Mouse (Mus musculus) neural tube, embryonic 12.5 days (tissue): ENCODE data around the gene Usp45. TPM values are rescaled to one million over a fixed set of nuclear protein-coding genes. Genes with fewer than 3 reads are reported as not detected.

ENCODE experiments used
- ATAC-seq: fragments of 200-750 bp; cut with Nextera tagmentation; 2 replicates; pipeline ENCODE4 v1.8.0; 2017; ENCODE audit warnings: low read depth, mild to moderate bottlenecking, moderate TSS enrichment, moderate library complexity; ENCODE audit not compliant: low FRiP score
- H3K27ac ChIP-seq: fragments of 300-500 bp; sonication (generic); 2 replicates; pipeline ENCODE4 v1.5.1; 2016
- H3K27me3 ChIP-seq: fragments of 300-500 bp; sonication (generic); replicated peaks from 2 replicates; pipeline ENCODE4 v1.6.1; 2016; ENCODE audit warnings: mild to moderate bottlenecking
- H3K36me3 ChIP-seq: fragments of 300-500 bp; sonication (generic); 2 replicates; pipeline ENCODE4 v1.6.1; 2016; ENCODE audit warnings: mild to moderate bottlenecking
- H3K4me1 ChIP-seq: fragments of 300-500 bp; sonication (generic); 2 replicates; pipeline ENCODE4 v1.6.1; 2016
- H3K4me2 ChIP-seq: fragments of 300-500 bp; sonication (generic); replicated peaks from 2 replicates; pipeline ENCODE4 v1.6.1; 2016; ENCODE audit warnings: mild to moderate bottlenecking
- H3K4me3 ChIP-seq: fragments of 300-500 bp; sonication (generic); 2 replicates; pipeline ENCODE4 v1.5.1; 2016
- H3K9ac ChIP-seq: fragments of 300-500 bp; sonication (generic); 2 replicates; pipeline ENCODE4 v1.6.1; 2016; ENCODE audit warnings: mild to moderate bottlenecking
- H3K9me3 ChIP-seq: fragments of 300-500 bp; sonication (generic); 2 replicates; pipeline ENCODE4 v1.6.1; 2016; ENCODE audit warnings: mild to moderate bottlenecking
- WGBS: fragments of 180-500 bp; shearing (Covaris S2); methylation state at CpG from one replicate; pipeline ENCODE4 v1.1.7; 2016; 5-methylcytosine and 5-hydroxymethylcytosine counted together
- polyA plus RNA-seq: library from polyadenylated mRNA; unstranded; fragments of >200 nt; fragmentation: Nextera tagmentation; extraction: Ambion mirVana; gene quantifications from 2 replicates; pipeline ENCODE4 v1.2.1, GENCODE M21; 2016

Usp45 gene
- polyA plus RNA-seq, 1 experiment from 2014 or later = 8.7 TPM

- Histone ChIP-seq H3K4me2 (no peak overlapping the region), H3K27ac (no peak overlapping the region), H3K4me3 (no peak overlapping the region), H3K27me3 (no peaks in the 10 kb centered on the region), H3K36me3 (no peaks in the 10 kb centered on the region), H3K9ac (no peak overlapping the region), H3K4me1 (no peaks in the 10 kb centered on the region), H3K9me3 (no peaks in the 10 kb centered on the region)
- no peak for ATAC-seq
- 95% methylated on average over 6 of the region's 6 CpGs for WGBS
Measured at GRCm38 (mm10) chr4:21882806-21883205, 115.8 kb downstream of the Usp45 start.

- Histone ChIP-seq H3K4me3 (no peak overlapping the region), H3K27me3 (no peaks in the 10 kb centered on the region), H3K9ac (no peak overlapping the region), H3K4me1 (no peaks in the 10 kb centered on the region), H3K36me3 (no peaks in the 10 kb centered on the region), H3K27ac (no peak overlapping the region), H3K4me2 (no peak overlapping the region), H3K9me3 (no peaks in the 10 kb centered on the region)
- ATAC-seq = no peak
- 92% methylated on average over 8 of the region's 8 CpGs for WGBS
Measured at GRCm38 (mm10) chr4:21885831-21886230, 118.9 kb downstream of the Usp45 start.

Other genes starting within 250 kb of the Usp45 start
- 12.6 and 13.3 TPM in 2 replicates for gene Prdm13, start 81.2 kb upstream of the Usp45 start, polyA plus RNA-seq
- 67.9 and 71.8 TPM in 2 replicates for gene Ccnc, start 39.5 kb upstream of the Usp45 start, polyA plus RNA-seq
- gene Tstd3, start 56 bp downstream of the Usp45 start, polyA plus RNA-seq = 26.0 and 26.6 TPM in 2 replicates
- gene Pnisr, start 80.4 kb downstream of the Usp45 start, polyA plus RNA-seq = 184 and 189 TPM in 2 replicates
- gene Coq3, start 112.5 kb downstream of the Usp45 start, polyA plus RNA-seq = 10.4 and 10.9 TPM in 2 replicates
- gene Faxc, start 164.2 kb downstream of the Usp45 start, polyA plus RNA-seq = 25.0 and 28.1 TPM in 2 replicates